Mouse (Mus musculus) heart, embryonic 16.5 days (tissue): Measurements from ENCODE around the gene Ifi203. TPM values are rescaled to one million over a fixed set of nuclear protein-coding genes. Genes with fewer than 3 reads are reported as not detected.
"Not testable (repeated sequence)": the region's sequence is repeated elsewhere in the genome, so short reads cannot be mapped to it uniquely, and the experiment has no call there.

Experiments
- ATAC-seq: fragments of 200-750 bp; cut with Nextera tagmentation; replicated peaks from 2 replicates; pipeline ENCODE4 v1.8.0; 2017; ENCODE audit warnings: moderate number of reproducible peaks; ENCODE audit not compliant: insufficient read depth, low FRiP score; ENCODE audit errors: extremely low read depth
- H3K27ac ChIP-seq: fragments of 300-500 bp; sonication (generic); 2 replicates; pipeline ENCODE4 v1.5.1; 2014; ENCODE audit warnings: mild to moderate bottlenecking, low read length, control low read depth, moderate library complexity
- H3K27me3 ChIP-seq: fragments of 300-500 bp; sonication (generic); 2 replicates; pipeline ENCODE4 v1.6.1; 2014; ENCODE audit warnings: low read length, mixed read lengths; ENCODE audit not compliant: control insufficient read depth, insufficient read depth
- H3K36me3 ChIP-seq: fragments of 300-500 bp; sonication (generic); 2 replicates; pipeline ENCODE4 v1.6.1; 2014; ENCODE audit not compliant: control insufficient read depth, insufficient read depth
- H3K4me1 ChIP-seq: fragments of 300-500 bp; sonication (generic); 2 replicates; pipeline ENCODE4 v1.6.1; 2014; ENCODE audit warnings: low read length, mixed read lengths; ENCODE audit not compliant: control insufficient read depth, insufficient read depth
- H3K4me2 ChIP-seq: fragments of 300-500 bp; sonication (generic); 2 replicates; pipeline ENCODE4 v1.6.1; 2014; ENCODE audit warnings: low read depth, mild to moderate bottlenecking, control low read depth, low read length
- H3K4me3 ChIP-seq: fragments of 300-500 bp; sonication (generic); 2 replicates; pipeline ENCODE4 v1.5.1; 2014; ENCODE audit warnings: mild to moderate bottlenecking, control low read depth, low read length
- H3K9ac ChIP-seq: fragments of 300-500 bp; sonication (generic); 2 replicates; pipeline ENCODE4 v1.6.1; 2014; ENCODE audit warnings: low read length, control low read depth
- H3K9me3 ChIP-seq: fragments of 300-500 bp; sonication (generic); replicated peaks from 2 replicates; pipeline ENCODE4 v1.6.1; 2016; ENCODE audit warnings: low read length; ENCODE audit not compliant: control insufficient read depth
- WGBS: fragments of 180-500 bp; shearing (Covaris S2); extraction: QIAGEN DNeasy Blood & Tissue Kit; methylation state at CpG from one replicate; pipeline ENCODE4 v1.1.7; 2014; 5-methylcytosine and 5-hydroxymethylcytosine counted together
- polyA plus RNA-seq: library from polyadenylated mRNA; unstranded; fragments of >200 nt; fragmentation: Nextera tagmentation; extraction: Ambion mirVana; gene quantifications from 2 replicates; pipeline ENCODE4 v1.2.1, GENCODE M21; 2015

Gene Ifi203
- 2.2 and 4.0 TPM in 2 replicates for polyA plus RNA-seq

- H3K4me3 ChIP-seq, H3K9me3 ChIP-seq, H3K27me3 ChIP-seq, H3K4me2 ChIP-seq, H3K4me1 ChIP-seq, H3K27ac ChIP-seq, H3K9ac ChIP-seq, H3K36me3 ChIP-seq: not testable (repeated sequence)
- 45% methylated on average over 3 of the region's 3 CpGs for WGBS
- 0 out of 2 replicates have a peak, but pooled peaks have one; percentile 49 for ATAC-seq
Measured at GRCm38 (mm10) chr1:173941924-173942779, at the start of gene Ifi203, which contains the start of gene Mndal. TSS of gene Ifi203 (minus strand) at chr1:173942672. TSS of gene Mndal (minus strand) at chr1:173942491.

- H3K4me2 ChIP-seq, H3K27me3 ChIP-seq, H3K9me3 ChIP-seq, ATAC-seq, H3K27ac ChIP-seq, H3K9ac ChIP-seq, H3K4me1 ChIP-seq, H3K4me3 ChIP-seq, H3K36me3 ChIP-seq: not testable (repeated sequence)
- WGBS: 82% methylated on average over 6 of the region's 6 CpGs
Measured at GRCm38 (mm10) chr1:173982694-173983305, 40.3 kb upstream of the Ifi203 start, which contains the start of gene Ifi202b. TSS of gene Ifi202b (minus strand) at chr1:173982744.

- not testable (repeated sequence) for H3K9me3 ChIP-seq, ATAC-seq, H3K4me3 ChIP-seq, H3K4me2 ChIP-seq, H3K4me1 ChIP-seq, H3K27me3 ChIP-seq, H3K36me3 ChIP-seq, H3K9ac ChIP-seq, H3K27ac ChIP-seq
- 10% methylated on average over 3 of the region's 3 CpGs for WGBS
Measured at GRCm38 (mm10) chr1:173981038-173981437, 38.6 kb upstream of the Ifi203 start.

GRCm38 (mm10) chr1:173977622-173978021 lies 35.1 kb upstream of the Ifi203 start:
- H3K4me2 ChIP-seq: no peak overlapping the region
- H3K27ac ChIP-seq: no peak overlapping the region
- H3K9ac ChIP-seq: no peak overlapping the region
- H3K4me3 ChIP-seq: no peak overlapping the region
- H3K9me3 ChIP-seq: no peaks in the 10 kb centered on the region
- H3K4me1 ChIP-seq: no peaks in the 10 kb centered on the region
- no peaks in the 10 kb centered on the region for H3K36me3 ChIP-seq
- ATAC-seq: no peak
- H3K27me3 ChIP-seq: no peaks in the 10 kb centered on the region

- H3K27me3 ChIP-seq: no peaks in the 10 kb centered on the region
- H3K36me3 ChIP-seq: no peaks in the 10 kb centered on the region
- no peak overlapping the region for H3K4me2 ChIP-seq
- no peak overlapping the region for H3K27ac ChIP-seq
- H3K9me3 ChIP-seq: no peaks in the 10 kb centered on the region
- ATAC-seq: no peak
- no peak overlapping the region for H3K4me3 ChIP-seq
- no peak overlapping the region for H3K9ac ChIP-seq
- no peaks in the 10 kb centered on the region for H3K4me1 ChIP-seq
Measured at GRCm38 (mm10) chr1:173973111-173973510, 30.6 kb upstream of the Ifi203 start.

GRCm38 (mm10) chr1:173961491-173961890 lies 19.0 kb upstream of the Ifi203 start:
- H3K9me3 ChIP-seq, ATAC-seq, H3K4me3 ChIP-seq, H3K27me3 ChIP-seq, H3K4me2 ChIP-seq, H3K9ac ChIP-seq, H3K36me3 ChIP-seq, H3K4me1 ChIP-seq, H3K27ac ChIP-seq: not testable (repeated sequence)
- 93% methylated on average over 1 of the region's 1 CpGs for WGBS

GRCm38 (mm10) chr1:173959998-173960397 lies 17.5 kb upstream of the Ifi203 start:
- H3K4me1 ChIP-seq, H3K4me2 ChIP-seq, H3K27ac ChIP-seq, ATAC-seq, H3K9me3 ChIP-seq, H3K9ac ChIP-seq, H3K4me3 ChIP-seq, H3K36me3 ChIP-seq, H3K27me3 ChIP-seq: not testable (repeated sequence)
- WGBS: 58% methylated on average over 3 of the region's 3 CpGs

- not testable (repeated sequence) for ATAC-seq, H3K9ac ChIP-seq, H3K36me3 ChIP-seq, H3K4me2 ChIP-seq, H3K27me3 ChIP-seq, H3K4me3 ChIP-seq, H3K9me3 ChIP-seq, H3K4me1 ChIP-seq, H3K27ac ChIP-seq
- 57% methylated on average over 3 of the region's 3 CpGs for WGBS
Measured at GRCm38 (mm10) chr1:173955839-173956527, 13.5 kb upstream of the Ifi203 start.
